Mouse (Mus musculus) cortical plate, adult 2 months (tissue): ENCODE results near the gene Fxyd5.

Experiments used
- CTCF ChIP-seq: fragments of 200-500 bp; IDR thresholded peaks from 2 replicates; pipeline ENCODE4 v1.5.1; 2011; ENCODE audit warnings: mild to moderate bottlenecking, control low read depth, low read length; ENCODE audit not compliant: insufficient read depth; ENCODE audit errors: extremely low read depth
- POLR2A ChIP-seq: fragments of 200-500 bp; IDR thresholded peaks from 2 replicates; pipeline ENCODE4 v1.6.1; 2011; ENCODE audit warnings: mild to moderate bottlenecking, low read length, control low read depth; ENCODE audit not compliant: insufficient read depth; ENCODE audit errors: extremely low read depth

GRCm38 (mm10) chr7:31042431-31042910 lies at the start of gene Fxyd5:
- TF ChIP-seq CTCF (no peak), POLR2A (no peak)
